ENCODE assay signal across 23 mouse cellular contexts in the genomic region with DNA sequence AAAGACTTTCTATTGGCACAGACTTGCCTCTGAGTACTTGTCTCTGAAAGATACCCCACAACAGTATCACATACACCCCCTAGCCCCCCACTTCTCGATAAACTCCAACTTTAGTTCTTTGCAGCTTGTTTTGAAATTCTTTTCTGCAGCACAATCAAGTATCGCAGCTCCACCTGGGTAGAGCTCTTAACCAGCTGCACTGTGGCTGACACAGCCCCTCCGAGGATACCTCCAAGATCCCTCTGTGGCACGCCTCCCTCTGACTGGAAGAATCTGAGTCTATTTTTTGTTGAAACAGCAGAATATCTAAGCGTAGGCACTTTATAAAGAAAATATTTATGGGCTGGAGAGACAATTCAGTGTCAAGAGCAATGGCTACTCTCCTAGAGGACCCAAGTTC. TPM values are rescaled to one million over a fixed set of nuclear protein-coding genes. Genes with fewer than 3 reads are reported as not detected.
"Had no signal": no experiment of that assay in that cellular context is flagged by ENCODE, and none has a peak within 500 bp of the region (broad histone marks: within the 10 kb centered on the region; RNA-seq: fewer than 3 reads in every experiment).

No protein-coding gene starts in this region.

- H3K9ac ChIP-seq: liver, embryonic 13.5 days; liver, embryonic 15.5 days; liver, postnatal 0 days; lung, embryonic 15.5 days; midbrain, embryonic 13.5 days; midbrain, embryonic 15.5 days; neural tube, embryonic 12.5 days had no signal

- ATAC-seq: liver, postnatal 0 days; lung, postnatal 0 days; midbrain, embryonic 13.5 days; midbrain, embryonic 15.5 days had no signal

- H3K27me3 ChIP-seq: liver, embryonic 13.5 days; liver, embryonic 15.5 days; lung, embryonic 15.5 days; midbrain, embryonic 13.5 days; midbrain, embryonic 15.5 days; neural tube, embryonic 12.5 days had no signal

- H3K27ac ChIP-seq: liver, embryonic 13.5 days; liver, embryonic 15.5 days; lung, embryonic 15.5 days; macrophage; midbrain, embryonic 13.5 days; midbrain, embryonic 15.5 days; neural tube, embryonic 12.5 days had no signal

- H3K36me3 ChIP-seq: liver, embryonic 13.5 days; liver, embryonic 15.5 days; lung, embryonic 15.5 days; midbrain, embryonic 13.5 days; midbrain, embryonic 15.5 days; neural tube, embryonic 12.5 days had no signal

- H3K9me3 ChIP-seq: liver, embryonic 13.5 days; liver, embryonic 15.5 days; lung, embryonic 15.5 days; midbrain, embryonic 13.5 days; midbrain, embryonic 15.5 days; neural tube, embryonic 12.5 days had no signal

- DNase-seq: liver; liver, embryonic 13.5 days; liver, postnatal 0 days; lung, adult 2 months; lung, postnatal 14 days; lung, postnatal 36 days; right cerebral cortex, postnatal 14 days; spleen, adult 18-20 months had no signal

- H3K4me1 ChIP-seq: liver, embryonic 13.5 days; liver, embryonic 15.5 days; lung, embryonic 15.5 days; midbrain, embryonic 13.5 days; midbrain, embryonic 15.5 days; neural tube, embryonic 12.5 days had no signal

- H3K4me2 ChIP-seq: liver, embryonic 11.5 days; liver, embryonic 13.5 days; liver, embryonic 15.5 days; lung, embryonic 15.5 days; midbrain, embryonic 11.5 days; midbrain, embryonic 13.5 days; midbrain, embryonic 15.5 days; neural tube, embryonic 12.5 days had no signal

- H3K4me3 ChIP-seq: liver, embryonic 13.5 days; liver, embryonic 15.5 days; lung, embryonic 15.5 days; megakaryocyte, embryonic 14.5 days; midbrain, embryonic 13.5 days; midbrain, embryonic 15.5 days; neural tube, embryonic 12.5 days had no signal

RNA-seq across cellular contexts. Expression of gene Fbxo27, which starts 20.4 kb away (rescaled TPM):
- polyA plus RNA-seq: macrophage had no signal

RNA-seq across cellular contexts. Expression of gene Acp7, which starts 41.1 kb away (rescaled TPM):
- polyA plus RNA-seq: liver, embryonic 11.5 days; liver, embryonic 13.5 days; liver, embryonic 15.5 days; liver, postnatal 0 days; lung, embryonic 15.5 days; lung, postnatal 0 days; macrophage; midbrain, embryonic 11.5 days; midbrain, embryonic 13.5 days; neural tube, embryonic 12.5 days; neural tube, embryonic 14.5 days; small intestine, adult 2 months; stomach, embryonic 14.5 days; stomach, embryonic 16.5 days; urinary bladder, adult 2 months had no signal
